Mouse (Mus musculus) thymus, adult 2 months (tissue): Measurements from ENCODE around the gene Tigit.

Source experiments
- CTCF ChIP-seq: fragments of 200-500 bp; IDR thresholded peaks from 2 replicates; pipeline ENCODE4 v1.5.1; 2012; ENCODE audit warnings: mild to moderate bottlenecking, control low read depth, low read length, moderate library complexity, borderline replicate concordance; ENCODE audit not compliant: control insufficient read depth, poor library complexity, insufficient read depth; ENCODE audit errors: extremely low read depth
- POLR2A ChIP-seq: fragments of 200-500 bp; IDR thresholded peaks from 2 replicates; pipeline ENCODE4 v1.6.1; 2012; ENCODE audit warnings: mild to moderate bottlenecking, low read length, control low read depth, moderate library complexity; ENCODE audit not compliant: control insufficient read depth, poor library complexity, insufficient read depth; ENCODE audit errors: extremely low read depth

GRCm38 (mm10) chr16:43710134-43710475, 46.2 kb upstream of the Tigit start:
- no peak for TF ChIP-seq CTCF
- no peak for TF ChIP-seq POLR2A
